Mouse (Mus musculus) liver, postnatal 0 days (tissue): ENCODE results near the gene Filip1l.

Experiments
- CTCF ChIP-seq: sonication (generic); IDR thresholded peaks from 2 replicates; pipeline ENCODE4 v1.5.1; 2016; ENCODE audit warnings: antibody characterized with exemption, low read depth
- EP300 ChIP-seq: IDR thresholded peaks from 2 replicates; pipeline ENCODE4 v1.6.1; 2016; ENCODE audit warnings: antibody characterized with exemption, low read depth, mild to moderate bottlenecking

DNA sequence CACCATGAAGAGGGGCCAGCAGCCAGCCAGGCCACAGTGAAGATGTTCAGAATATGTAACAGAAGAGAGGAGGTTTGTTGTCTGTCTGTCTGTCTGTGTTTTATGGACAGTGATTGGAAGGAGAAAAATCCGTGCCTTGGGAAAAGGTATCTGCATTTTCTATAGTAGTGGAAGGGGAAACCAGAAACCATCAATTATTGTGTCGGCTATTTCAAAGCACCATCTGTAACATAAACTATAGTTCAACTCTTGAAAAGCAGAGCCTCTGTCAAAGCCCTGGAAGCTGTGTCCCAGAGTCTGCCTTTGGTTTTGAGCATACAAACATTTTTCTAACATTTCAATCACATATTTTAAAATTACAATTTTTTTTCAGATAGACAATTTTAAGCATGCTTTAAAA is 197.9 kb downstream of the Filip1l start:
- TF ChIP-seq CTCF (no peak), EP300 (no peak)
